Mouse (Mus musculus) spleen, adult 12 weeks (tissue): ENCODE results near the gene Cyp26b1.

Experiments
- DNase-seq: peaks from one replicate; pipeline ENCODE4 v3.0.0; 2022; ENCODE audit warnings: low spot score

The Cyp26b1 gene

GRCm38 (mm10) chr6:84587471-84588101 lies 6.1 kb downstream of the Cyp26b1 start:
- no peak for DNase-seq

DNA sequence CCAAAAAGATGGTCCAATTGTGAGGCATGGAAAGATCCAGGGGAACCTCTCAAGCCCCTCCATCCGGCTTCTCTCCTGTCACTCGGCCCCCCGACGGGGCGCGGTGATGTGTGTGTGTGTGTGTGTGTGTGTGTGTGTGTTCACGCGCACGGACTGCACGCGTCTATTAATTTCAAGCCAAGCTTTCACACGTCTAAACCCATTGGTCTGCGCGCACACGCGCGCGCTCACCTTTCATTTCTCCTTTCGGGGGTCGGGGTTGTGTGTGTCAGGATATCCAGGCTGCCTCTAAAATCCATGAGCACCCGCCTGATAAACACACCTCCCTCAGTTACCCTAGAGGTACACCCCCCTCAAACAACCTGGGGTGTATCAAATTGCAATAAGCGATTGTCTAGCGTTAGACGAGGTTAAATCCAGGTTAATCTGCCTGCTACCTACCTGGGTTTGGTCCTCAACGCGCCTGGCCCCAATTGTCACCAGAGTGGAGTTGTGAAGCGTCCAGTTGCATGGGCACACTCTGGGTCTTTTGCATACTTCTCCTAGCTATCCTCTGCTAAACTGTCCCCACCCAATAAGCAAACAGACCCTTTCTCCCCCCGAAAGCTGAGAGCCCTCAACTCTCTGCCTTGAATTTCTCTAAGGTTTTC lies 7.0 kb downstream of the Cyp26b1 start:
- no peak for DNase-seq

DNA sequence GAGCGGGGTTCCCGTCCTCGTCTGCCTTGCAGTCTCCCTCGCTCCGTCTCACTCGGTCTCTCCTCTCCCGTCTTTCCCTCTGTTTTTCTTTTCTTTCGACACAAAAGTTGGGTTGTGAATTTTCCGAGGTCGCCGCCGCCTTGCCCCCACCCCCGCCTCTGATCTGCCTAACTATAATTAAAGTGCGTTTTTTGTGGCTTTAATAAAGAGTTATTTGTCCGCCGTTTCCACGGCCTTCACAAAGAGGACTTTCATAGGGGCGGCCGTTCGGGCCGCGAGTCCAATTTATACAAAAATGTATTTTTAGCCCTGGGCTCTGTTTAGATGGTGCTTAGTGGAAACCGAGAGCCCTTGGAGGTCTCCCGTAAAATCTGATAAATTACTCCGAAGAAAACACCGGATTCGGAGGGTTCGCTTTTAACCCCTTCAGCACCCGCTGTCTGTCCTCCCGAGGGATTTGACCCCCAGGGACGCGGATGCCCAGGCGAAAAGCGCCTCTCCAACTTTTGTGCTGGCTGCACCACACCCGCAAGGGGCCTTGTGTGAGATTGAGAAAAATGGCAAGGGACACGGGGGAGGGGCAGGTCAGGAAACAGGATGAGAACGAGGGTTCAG lies 7.9 kb downstream of the Cyp26b1 start:
- no peak for DNase-seq

DNA sequence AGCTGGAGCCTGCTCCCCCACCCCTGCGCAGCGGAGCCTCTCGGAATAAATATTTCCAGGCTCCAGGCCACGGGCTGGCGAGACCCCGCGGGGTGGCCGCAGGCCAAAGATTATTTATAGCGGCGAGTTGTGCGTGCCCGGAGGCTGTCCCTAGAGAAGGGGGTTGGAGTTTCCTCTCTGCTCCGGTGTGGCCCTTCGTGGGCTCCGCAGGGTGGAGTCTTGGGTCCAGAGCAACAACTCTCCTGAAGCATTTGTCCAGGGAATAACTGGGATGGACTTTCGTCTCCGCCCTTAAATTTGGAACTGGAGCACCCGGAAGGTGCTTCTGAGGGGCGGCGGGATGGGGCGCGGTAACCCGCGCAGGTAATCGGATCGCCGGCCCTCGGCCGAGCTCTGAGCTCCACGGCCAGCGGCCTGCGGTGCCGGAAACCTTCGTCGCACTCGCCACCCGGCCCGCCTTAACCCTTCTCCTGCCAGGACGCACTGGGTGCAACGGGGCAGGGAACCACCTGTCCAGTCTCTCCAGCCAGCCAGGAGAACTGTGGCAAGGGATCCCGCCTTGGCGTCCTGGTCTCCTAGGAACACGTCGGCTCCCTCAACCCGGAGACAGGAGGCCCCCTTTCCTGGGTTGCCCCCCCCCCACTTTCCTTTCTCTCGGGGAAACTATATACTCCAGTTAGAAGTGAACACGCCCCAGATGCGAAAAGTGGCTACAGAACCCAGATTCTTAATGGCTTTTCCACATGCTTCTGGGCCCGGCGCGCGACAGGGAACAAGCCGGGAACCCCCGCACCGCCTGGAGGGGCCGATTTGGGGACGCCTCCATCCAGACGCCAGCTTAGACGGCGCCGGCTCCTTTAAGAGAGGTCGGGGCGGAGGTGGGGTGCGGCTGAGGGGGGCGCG lies 8.7 kb downstream of the Cyp26b1 start:
- DNase-seq, result no peak

GRCm38 (mm10) chr6:84583841-84584782 lies 9.6 kb downstream of the Cyp26b1 start:
- no peak for DNase-seq

DNA sequence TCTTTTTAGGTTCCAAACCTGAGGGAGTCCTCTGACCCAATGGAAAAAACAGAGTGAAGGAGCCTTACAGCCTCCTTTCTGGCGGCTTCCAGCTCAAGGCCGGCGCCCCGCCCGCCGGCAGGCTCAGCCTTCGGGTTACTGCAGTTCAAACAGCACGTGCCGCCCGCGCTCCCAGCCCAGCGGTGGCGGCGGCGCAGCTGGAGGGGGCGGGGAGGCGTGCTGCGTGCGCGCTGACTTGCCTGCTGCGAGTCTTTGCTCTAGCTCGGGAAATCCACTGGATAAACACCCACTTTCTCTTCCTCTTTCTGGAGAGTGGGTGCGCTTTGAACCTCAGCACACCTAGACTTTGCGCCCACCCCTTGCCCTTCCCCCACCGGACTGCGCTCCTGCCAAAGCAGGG lies 10.3 kb downstream of the Cyp26b1 start:
- DNase-seq, result no peak

DNA sequence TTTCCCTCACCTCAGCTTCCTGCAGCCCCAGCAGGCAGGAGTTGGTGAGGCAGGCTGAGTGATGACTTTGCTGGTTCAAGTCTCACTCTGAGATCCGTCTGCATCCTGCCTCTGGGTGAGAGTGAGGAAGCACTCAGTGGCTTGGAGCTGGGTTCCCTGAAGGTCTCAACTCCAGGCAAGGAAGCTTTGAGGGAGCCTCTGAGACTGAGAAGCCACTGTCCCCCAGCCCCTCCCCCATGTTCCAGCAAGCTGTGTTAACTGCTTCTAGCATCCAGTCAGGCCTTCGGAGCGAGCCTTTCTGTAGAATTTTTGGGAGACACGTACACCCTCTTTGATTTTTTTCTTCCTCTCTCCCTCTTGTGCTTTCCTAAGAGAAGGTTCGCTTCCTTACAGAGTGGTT lies 10.9 kb downstream of the Cyp26b1 start:
- no peak for DNase-seq

GRCm38 (mm10) chr6:84581833-84582445 lies 11.8 kb downstream of the Cyp26b1 start:
- DNase-seq, result no peak

DNA sequence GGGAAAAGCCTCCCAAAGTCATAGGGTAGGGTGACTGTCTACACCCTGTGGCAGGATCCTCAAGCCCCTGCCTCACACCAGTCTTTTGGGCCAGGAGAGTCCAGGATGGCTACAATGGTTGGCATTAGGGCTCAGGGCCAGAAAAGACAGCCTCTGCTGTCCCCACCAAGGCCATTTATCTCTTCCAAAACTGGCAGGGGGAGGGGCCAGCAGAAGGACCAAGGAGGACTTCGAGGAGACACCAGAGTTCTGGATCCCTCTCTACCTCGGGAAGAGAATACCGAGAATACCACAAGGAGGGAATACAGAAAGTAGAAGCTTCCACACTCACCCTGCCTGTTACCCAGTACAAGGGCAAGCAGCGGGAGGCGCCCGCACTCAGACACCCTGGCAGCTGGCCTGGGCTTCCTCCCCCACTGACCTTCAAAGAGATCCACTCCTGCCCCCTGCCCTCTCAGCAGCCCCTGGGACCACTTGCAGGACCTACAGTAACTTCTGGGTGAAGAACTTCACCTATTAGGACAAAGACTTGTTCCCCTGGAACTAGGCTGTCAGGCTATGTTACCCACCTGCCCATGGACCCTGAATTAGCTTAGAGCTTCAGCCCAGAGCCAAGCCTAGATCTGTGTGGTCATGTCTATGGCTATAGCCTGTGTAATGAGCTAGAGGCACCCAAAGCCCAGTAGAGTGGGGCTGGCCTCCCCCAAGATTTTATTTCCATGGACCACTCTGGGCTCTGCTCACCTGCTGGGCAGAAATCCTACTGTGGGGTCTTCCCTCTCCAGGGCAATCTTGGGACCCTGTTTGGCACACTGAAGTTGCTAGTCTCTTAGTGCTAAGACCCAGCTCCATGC lies 12.5 kb downstream of the Cyp26b1 start:
- no peak for DNase-seq

DNA sequence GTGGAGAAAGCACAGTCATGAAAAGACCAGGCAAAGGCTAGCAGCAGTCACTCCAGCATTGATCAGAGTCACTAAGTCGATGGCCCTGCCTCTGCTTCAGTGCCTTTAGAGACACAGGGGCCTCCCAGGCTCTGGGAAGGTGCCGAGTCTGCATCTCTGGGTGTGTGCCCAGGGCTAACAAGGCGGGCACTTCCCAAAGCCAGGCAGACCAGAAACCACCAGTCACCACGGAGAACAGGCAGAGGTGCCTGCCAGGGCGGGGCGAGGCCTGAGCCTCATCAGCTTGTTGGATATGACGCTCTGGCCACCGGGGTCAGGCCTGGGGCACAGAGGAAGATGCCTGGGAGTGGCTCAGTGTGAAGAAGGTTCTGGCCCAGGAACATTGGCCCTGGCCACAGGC lies 14.2 kb downstream of the Cyp26b1 start:
- DNase-seq, result no peak

DNA sequence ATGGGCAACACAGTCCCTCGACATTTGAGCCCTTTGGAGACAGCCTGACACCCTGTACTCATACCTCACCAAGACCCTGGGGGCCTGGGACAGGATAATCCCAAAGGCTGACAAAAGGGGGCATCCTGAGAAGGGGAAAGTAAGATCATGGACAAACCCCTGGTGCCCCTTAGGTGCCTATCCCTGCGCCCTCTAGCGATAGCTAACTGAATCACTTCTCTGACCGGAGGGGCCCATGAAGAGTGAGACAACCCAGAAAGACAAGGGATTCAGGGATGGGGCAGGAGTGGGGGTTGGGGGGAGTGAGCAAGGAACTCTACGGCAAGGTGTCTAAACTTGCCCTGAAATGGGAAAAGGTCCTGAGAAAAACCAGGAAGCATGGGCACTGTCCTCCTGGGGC lies 14.8 kb downstream of the Cyp26b1 start:
- no peak for DNase-seq

DNA sequence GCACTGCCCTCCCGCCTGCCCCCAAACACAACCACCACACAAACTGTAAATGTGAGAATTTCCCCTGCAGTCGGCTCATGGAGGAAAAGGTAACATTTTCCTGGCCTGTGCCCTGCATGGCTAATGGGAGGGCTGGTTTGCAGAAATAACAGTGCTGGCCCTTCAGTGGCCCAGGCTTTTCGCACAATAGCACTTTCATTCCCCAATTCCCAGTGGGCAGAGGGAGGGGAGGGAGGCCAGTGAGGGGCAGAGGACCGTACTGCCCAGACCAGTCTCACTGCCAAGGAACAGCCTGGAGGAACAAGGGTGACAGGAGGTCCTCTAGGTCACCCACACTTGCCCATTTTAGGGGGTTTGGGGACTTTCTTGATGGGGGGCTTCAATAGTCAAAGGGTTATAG lies 15.8 kb downstream of the Cyp26b1 start:
- DNase-seq, result no peak

DNA sequence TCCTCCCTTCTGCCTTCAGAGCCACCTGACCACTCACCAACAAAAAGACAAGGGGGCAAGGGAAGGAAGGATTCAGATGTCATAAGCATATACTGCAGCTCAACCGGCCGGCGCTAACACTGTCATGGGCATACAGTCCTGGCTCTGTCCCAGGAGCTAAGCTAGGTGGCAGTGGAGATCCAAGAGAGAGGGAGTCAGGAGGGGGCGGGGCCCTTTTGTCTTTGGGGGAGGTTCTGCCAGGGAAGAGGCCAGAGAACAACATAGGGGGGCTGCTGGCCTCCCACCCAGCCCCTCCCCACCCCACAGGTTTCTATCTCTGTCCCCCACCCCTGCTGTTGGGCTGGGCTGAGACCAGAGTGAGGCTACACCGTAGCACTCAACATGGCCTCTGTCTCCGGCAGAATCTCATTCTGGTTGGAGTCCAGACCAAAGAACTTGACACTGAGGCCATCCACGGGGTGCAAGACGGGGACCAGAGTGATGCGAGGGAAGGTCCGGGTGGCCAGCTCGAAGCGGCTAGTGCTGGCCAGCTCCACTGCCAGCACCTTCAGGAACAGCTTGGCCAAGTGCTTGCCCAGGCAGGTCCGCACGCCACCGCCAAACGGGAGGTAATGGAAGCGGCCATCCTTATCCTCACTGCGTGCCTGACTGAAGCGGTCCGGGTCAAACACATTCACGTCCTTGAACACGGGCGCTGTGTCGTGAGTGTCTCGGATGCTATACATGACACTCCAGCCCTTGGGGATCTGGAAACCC lies 19.6 kb downstream of the Cyp26b1 start:
- no peak for DNase-seq

DNA sequence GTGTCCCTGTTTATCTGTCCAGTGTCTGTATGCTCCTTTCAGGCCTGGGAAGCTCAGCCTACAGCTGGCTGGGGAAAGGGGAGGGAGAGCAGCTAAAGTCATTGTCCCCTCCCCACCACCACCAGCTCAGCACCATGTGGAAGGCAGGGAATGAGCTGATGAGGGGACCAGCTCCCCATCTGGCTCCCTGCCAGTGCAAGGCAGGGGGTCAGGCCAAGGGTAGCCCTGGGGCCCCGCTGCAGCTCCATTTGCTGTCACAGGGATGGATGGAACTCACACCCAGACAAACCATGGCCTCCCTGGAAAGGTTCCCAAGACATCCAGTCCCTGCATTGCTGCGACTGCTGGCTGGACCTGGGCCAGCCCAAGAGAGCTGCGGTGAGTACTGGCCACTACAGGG lies 23.7 kb downstream of the Cyp26b1 start:
- no peak for DNase-seq

DNA sequence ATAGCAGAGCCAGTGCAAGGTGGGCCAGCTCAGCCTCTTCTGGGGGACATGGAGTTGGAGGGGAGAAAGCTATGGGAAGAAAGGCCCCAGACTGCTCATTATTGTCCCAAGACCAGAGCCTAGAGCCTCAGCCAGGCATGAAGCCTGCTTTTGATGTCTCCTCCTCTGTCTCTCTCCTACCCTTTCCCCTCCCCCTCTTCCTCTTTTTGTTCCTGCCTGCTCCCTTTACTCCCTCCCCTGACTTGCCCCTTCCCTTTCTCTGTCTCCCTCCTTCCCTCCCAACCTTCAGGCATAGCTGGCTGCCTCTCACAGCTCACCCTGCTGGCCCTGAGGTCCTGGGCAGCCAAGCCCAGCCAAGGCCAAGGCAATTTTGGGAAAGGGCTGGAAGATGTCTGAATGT lies 24.1 kb downstream of the Cyp26b1 start:
- no peak for DNase-seq

GRCm38 (mm10) chr6:84568880-84569279 lies 24.8 kb downstream of the Cyp26b1 start:
- no peak for DNase-seq

GRCm38 (mm10) chr6:84567696-84568095 lies 26.0 kb downstream of the Cyp26b1 start:
- DNase-seq, result no peak

DNA sequence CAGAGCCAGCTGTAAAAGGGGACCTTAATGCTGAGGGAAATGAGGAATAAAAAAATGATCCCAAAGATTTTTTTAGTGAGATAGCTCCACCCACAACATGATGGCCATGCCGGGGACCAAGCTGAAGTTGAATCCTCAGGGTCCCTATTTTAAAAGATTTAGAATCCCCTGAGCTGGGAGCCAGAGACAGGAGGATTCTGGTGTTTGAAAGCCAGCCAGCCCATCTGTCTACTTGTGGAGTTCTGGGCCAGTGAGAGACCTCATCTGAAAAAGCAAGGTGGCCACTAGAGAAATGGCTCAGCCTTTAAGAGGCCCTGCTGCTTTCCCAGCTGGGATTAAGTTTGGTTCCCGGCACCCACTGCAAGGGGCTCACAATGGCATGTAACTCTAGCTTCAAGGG lies 26.9 kb downstream of the Cyp26b1 start:
- no peak for DNase-seq

- DNase-seq, result no peak
Observed at GRCm38 (mm10) chr6:84565245-84565644, 28.5 kb downstream of the Cyp26b1 start.
